Mouse (Mus musculus) sigmoid colon, adult 10 weeks (tissue): ENCODE measurements around the gene Ldb3. TPM values are rescaled to one million over a fixed set of nuclear protein-coding genes. Genes with fewer than 3 reads are reported as not detected.

Source experiments
- polyA plus RNA-seq: library from polyadenylated mRNA; stranded (reverse); fragments of 350-450 nt; fragmentation: Illumina TruSeq; extraction: RNeasy Lipid Tissue Mini Kit (QIAGEN cat#74804); gene quantifications from one replicate; pipeline ENCODE4 v1.2.3, GENCODE M21; 2014; ENCODE audit warnings: low read depth, low replicate concordance

Gene Ldb3
- polyA plus RNA-seq: 15.9 TPM

DNA sequence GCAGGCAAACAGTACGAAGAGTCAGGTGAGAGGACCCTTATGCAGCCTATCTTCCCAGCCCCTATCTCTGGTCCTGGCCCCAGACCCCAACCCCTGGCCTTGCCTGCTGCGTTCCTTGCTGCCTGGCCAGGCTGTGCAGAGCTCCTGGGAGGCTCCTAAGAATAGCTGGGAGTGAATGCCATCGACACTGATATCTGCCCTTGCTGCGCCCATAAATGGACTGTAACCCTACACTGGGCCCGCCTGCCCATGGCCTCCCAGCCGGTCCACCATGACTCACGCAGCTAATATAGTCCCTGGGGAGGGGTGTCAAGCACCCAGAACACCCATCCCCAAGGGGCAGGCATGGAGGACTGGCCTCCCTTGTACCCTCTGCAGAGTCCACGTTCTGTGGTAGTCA is at the start of gene Ldb3:
Ldb3 (minus strand) TSS at position 185 of the 400 bp plus-strand sequence.

DNA sequence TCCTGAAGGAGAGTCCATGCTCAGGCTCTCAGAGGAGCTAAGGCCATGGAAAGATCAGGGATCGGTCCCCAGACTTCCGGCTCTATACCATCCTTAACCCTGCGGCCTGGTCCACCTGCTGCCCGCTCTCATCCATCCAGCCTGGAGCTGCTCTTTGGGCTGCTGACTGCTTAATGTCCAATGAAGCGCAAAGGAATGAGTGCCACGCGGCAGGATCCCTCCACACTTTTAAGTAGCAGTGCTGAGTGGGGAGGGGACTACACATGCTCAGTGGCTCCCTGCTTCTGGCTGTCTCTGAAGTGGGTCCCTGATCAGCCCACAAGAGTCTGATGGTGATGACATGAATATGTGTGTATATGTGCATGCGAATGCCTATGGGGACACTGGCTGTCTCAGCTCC is 11.5 kb upstream of the Ldb3 start, which contains the start of gene Opn4:
Opn4 (minus strand) TSS at position 202 of the 400 bp plus-strand sequence.

DNA sequence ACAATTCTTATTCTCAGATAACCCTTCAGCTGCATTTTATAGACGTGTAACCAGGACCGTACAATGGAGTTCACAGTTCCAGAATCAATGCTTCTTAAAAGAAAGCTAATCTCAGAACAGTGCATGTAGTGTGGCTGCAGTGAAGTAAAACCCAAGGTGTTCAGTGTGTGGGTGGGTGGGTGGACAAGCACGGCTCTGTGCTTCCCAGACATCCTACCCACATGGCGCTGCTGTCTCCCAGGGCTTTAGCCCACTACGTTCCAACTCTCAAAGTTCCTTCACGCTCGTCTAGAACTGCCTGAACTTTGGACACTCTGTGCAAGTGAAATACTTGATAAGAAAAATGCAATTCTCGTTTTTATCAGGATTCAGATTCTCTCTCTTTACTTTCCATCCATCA is 65.8 kb downstream of the Ldb3 start, which contains the start of gene 9230112D13Rik:
9230112D13Rik (minus strand) TSS at position 101 of the 400 bp plus-strand sequence.

DNA sequence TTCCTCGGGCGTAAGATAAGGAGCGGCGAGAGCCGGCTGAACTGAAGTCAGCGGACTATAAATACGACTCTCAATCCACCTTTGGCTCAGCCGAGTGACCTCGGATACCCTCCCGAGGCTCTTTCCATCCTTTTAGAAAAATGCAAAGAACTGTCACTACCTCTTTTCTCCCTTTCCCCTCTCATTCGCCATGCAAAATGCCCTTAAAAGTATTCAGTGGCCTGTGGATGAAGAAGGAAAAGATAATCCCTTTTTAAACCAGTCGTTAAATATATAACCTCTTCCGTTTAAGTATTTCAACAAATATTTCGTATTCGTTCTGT is 85.2 kb downstream of the Ldb3 start, which contains the start of gene Bmpr1a:
Bmpr1a (minus strand) TSS at position 17 of the 323 bp plus-strand sequence.

Other genes with a start within 250 kb of the Ldb3 start
- gene Fam25c, start 233.2 kb downstream of the Ldb3 start, polyA plus RNA-seq: not detected
- gene Sncg, start 213.9 kb downstream of the Ldb3 start, polyA plus RNA-seq: not detected
- gene Mmrn2, start 213.2 kb downstream of the Ldb3 start, polyA plus RNA-seq: 3.5 TPM
- gene Bmpr1a, start 85.3 kb downstream of the Ldb3 start, polyA plus RNA-seq: 175 TPM
- gene 9230112D13Rik, start 65.9 kb downstream of the Ldb3 start, polyA plus RNA-seq: not detected
- gene Opn4, start 11.5 kb upstream of the Ldb3 start, polyA plus RNA-seq: not detected
- gene Wapl, start 85.2 kb upstream of the Ldb3 start, polyA plus RNA-seq: 158 TPM
- gene Grid1, start 231.4 kb upstream of the Ldb3 start, polyA plus RNA-seq: 0.25 TPM